Mouse (Mus musculus) limb, embryonic 13.5 days (tissue): ENCODE data around the gene Sec1. TPM values are rescaled to one million over a fixed set of nuclear protein-coding genes. Genes with fewer than 3 reads are reported as not detected.

Experiments used
- ATAC-seq: fragments of 200-750 bp; cut with Nextera tagmentation; 2 replicates; pipeline ENCODE4 v1.8.0; 2017; ENCODE audit warnings: low read depth, moderate number of reproducible peaks, moderate TSS enrichment; ENCODE audit not compliant: low FRiP score
- H3K27ac ChIP-seq: fragments of 300-500 bp; sonication (generic); 2 replicates; pipeline ENCODE4 v1.5.1; 2015; ENCODE audit warnings: inconsistent platforms, mild to moderate bottlenecking, moderate library complexity
- H3K27me3 ChIP-seq: fragments of 300-500 bp; sonication (generic); 2 replicates; pipeline ENCODE4 v1.6.1; 2015; ENCODE audit warnings: mild to moderate bottlenecking, inconsistent platforms
- H3K36me3 ChIP-seq: fragments of 300-500 bp; sonication (generic); 2 replicates; pipeline ENCODE4 v1.6.1; 2015; ENCODE audit warnings: inconsistent platforms, mild to moderate bottlenecking, moderate library complexity
- H3K4me1 ChIP-seq: fragments of 300-500 bp; sonication (generic); 2 replicates; pipeline ENCODE4 v1.6.1; 2015; ENCODE audit warnings: inconsistent platforms
- H3K4me2 ChIP-seq: fragments of 300-500 bp; sonication (generic); replicated peaks from 2 replicates; pipeline ENCODE4 v1.6.1; 2015; ENCODE audit warnings: inconsistent platforms, mild to moderate bottlenecking, moderate library complexity
- H3K4me3 ChIP-seq: fragments of 300-500 bp; sonication (generic); 2 replicates; pipeline ENCODE4 v1.5.1; 2015; ENCODE audit warnings: moderate library complexity, mild to moderate bottlenecking, inconsistent platforms
- H3K9ac ChIP-seq: fragments of 300-500 bp; sonication (generic); 2 replicates; pipeline ENCODE4 v1.6.1; 2015; ENCODE audit warnings: mild to moderate bottlenecking, inconsistent platforms
- H3K9me3 ChIP-seq: fragments of 300-500 bp; sonication (generic); 2 replicates; pipeline ENCODE4 v1.6.1; 2016; ENCODE audit warnings: inconsistent platforms
- WGBS: fragments of 180-500 bp; shearing (Covaris S2); methylation state at CpG from one replicate; pipeline ENCODE4 v1.1.7; 2015; 5-methylcytosine and 5-hydroxymethylcytosine counted together
- polyA plus RNA-seq: library from polyadenylated mRNA; unstranded; fragments of >200 nt; fragmentation: Nextera tagmentation; extraction: Ambion mirVana; gene quantifications from 2 replicates; pipeline ENCODE4 v1.2.1, GENCODE M21; 2015

Gene Sec1
- polyA plus RNA-seq, 1 experiment from 2014 or later = 0.45 TPM

DNA sequence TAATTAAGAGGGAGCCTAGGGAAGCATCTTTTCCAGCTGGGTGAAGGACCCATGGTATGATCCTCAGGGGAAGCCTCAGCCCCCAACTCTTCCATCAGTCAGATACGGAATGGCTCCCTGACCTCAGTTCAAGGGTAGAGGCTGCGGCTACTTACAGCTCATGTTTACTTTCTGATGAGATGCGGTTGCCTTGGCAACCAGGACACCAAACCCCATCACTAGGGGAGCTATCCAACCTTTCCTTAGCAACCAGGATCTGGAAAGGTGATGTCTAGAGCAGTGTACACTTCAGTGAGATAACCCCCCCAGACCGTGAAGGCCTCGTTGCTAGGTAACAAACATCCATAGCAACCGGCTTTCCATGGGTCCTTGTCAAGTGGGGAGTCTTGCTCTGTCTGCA, 14.8 kb upstream of the Sec1 start:
- Histone ChIP-seq H3K4me1 (peaks cover 51% of the 10 kb centered on the region), H3K27me3 (no peaks in the 10 kb centered on the region), H3K27ac (no peak overlapping the region), H3K9ac (0 out of 2 replicates have a peak overlapping the region, but pooled peaks have one; percentile 25), H3K4me3 (no peak overlapping the region), H3K9me3 (no peaks in the 10 kb centered on the region), H3K4me2 (peak overlapping the region; percentile 99; the same call in 1 of the 2 replicates), H3K36me3 (peaks cover 44% of the 10 kb centered on the region)
- 59% methylated on average over 6 of the region's 6 CpGs for WGBS
- ATAC-seq = no peak

DNA sequence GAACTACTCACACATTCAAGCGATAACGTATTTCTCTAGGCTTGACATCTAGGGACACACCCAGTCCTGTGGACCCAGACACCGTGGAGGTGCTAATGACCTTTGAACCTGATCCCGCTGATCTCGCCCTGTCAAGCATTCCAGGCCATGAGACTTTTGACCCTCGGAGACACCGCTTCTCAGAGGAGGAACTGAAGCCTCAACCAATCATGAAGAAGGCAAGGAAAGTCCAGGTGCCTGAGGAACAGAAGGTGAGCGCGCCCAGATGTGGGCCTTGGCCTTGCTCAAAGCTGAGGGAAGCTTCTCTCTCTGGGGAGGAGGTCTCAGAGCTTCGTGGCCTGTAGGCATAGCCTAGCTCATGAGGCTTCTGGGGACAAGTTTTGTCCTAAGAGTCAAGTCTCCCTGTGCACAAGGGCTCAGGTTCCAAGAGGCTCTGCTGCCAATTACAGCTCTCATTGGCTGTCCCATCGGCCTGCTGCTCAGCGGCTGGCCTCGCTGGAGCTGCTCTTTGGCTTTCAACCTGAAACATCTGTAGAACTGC, 14.1 kb upstream of the Sec1 start:
- H3K27ac ChIP-seq = peak overlapping the region; percentile 93
- no peak for ATAC-seq
- peak overlapping the region; percentile 99 for H3K4me2 ChIP-seq
- peak overlapping the region; percentile 73 for H3K4me3 ChIP-seq
- H3K36me3 ChIP-seq = peaks cover 41% of the 10 kb centered on the region
- H3K27me3 ChIP-seq = no peaks in the 10 kb centered on the region
- H3K4me1 ChIP-seq = peaks cover 57% of the 10 kb centered on the region
- peak overlapping the region; percentile 87 for H3K9ac ChIP-seq
- H3K9me3 ChIP-seq = no peaks in the 10 kb centered on the region
- 32% methylated on average over 13 of the region's 13 CpGs for WGBS

DNA sequence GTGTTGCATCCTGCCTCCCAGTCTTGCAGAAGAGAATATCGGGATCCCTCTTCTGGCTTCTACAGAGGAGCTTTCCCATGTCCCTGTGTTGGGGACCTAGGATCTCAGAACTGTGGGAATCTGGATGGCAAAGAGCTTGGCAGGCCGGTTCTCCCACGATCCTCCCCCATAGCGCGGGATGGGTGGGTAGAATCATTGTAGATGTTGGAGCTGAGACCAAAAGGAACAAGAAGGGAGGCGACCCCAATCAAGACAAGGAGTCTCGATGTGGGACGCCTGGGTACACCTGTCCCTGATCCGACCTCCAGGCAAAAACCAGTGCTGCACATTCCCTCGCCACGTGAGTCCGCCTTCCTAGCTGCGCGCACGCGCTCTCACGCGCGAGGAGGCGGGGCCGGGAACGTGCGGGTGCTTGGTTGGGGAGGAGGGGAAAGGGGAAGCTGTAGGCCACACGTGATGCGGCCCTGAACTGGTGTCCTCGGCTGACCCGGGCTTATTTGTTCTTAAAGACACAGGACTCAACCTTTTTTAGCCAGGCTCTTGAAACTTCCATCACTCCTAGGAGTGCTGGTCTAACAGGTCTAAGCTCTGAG, 13.3 kb upstream of the Sec1 start:
- Histone ChIP-seq H3K4me2 (peak overlapping the region; percentile 99), H3K27ac (peak overlapping the region; percentile 93), H3K36me3 (peaks cover 33% of the 10 kb centered on the region), H3K4me3 (peak overlapping the region; percentile 73), H3K27me3 (no peaks in the 10 kb centered on the region), H3K9me3 (no peaks in the 10 kb centered on the region), H3K4me1 (peaks cover 58% of the 10 kb centered on the region), H3K9ac (peak overlapping the region; percentile 87)
- WGBS = 0% methylated on average over 27 of the region's 27 CpGs
- ATAC-seq = no peak

DNA sequence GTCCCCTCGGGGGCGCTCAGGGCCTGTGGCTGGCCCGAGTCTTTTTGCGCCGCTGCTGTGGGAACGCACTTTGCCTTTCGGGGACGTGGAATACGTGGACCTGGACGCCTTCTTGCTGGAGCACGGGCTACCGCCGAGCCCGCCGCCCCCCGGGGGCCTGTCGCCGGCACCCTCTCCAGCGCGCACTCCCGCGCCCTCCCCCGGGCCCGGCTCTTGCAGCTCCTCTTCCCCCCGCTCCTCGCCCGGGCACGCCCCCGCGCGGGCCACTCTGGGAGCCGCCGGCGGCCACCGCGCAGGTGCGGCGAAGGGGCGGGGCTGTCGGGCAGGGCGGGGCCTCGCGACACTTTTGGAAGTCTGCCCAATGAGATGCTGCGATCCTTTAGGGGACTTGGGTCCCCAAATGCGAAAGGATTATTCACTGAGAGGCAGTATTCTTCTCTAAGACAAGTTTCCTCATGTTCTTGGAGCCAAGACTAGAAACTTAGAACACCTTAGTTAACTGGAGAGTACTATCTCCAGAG, 12.6 kb upstream of the Sec1 start:
- H3K4me3 ChIP-seq = peak overlapping the region; percentile 73
- peak overlapping the region; percentile 93 for H3K27ac ChIP-seq
- H3K9me3 ChIP-seq = no peaks in the 10 kb centered on the region
- H3K4me1 ChIP-seq = peaks cover 58% of the 10 kb centered on the region
- H3K9ac ChIP-seq = peak overlapping the region; percentile 87
- ATAC-seq = no peak
- H3K27me3 ChIP-seq = no peaks in the 10 kb centered on the region
- 1% methylated on average over 45 of the region's 45 CpGs for WGBS
- peaks cover 26% of the 10 kb centered on the region for H3K36me3 ChIP-seq
- peak overlapping the region; percentile 99 for H3K4me2 ChIP-seq

DNA sequence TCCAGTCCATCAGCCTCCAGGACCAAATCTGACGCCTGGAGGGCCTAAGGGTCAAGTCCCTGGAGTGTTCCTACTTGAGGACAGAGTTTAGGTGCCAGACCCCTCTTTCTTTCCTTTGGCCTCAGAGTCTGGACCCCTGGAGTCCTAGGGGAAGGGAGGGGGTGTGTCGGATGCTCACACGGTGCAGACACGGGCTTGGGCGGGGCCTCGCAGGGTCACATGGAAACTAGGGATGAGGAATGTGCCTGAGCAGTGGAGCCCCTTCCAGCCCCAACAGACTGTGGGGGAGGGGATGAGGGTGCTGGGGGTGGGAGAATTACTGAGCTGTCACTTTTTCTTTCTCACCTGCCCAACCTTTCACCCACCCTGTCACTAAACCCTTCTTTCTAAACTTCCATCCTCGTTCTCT, 11.7 kb upstream of the Sec1 start:
- peaks cover 17% of the 10 kb centered on the region for H3K36me3 ChIP-seq
- H3K9me3 ChIP-seq = no peaks in the 10 kb centered on the region
- WGBS = 0% methylated on average over 7 of the region's 7 CpGs
- peaks cover 66% of the 10 kb centered on the region for H3K4me1 ChIP-seq
- H3K4me2 ChIP-seq = peak overlapping the region; percentile 99
- peak overlapping the region; percentile 73 for H3K4me3 ChIP-seq
- H3K27me3 ChIP-seq = no peaks in the 10 kb centered on the region
- H3K9ac ChIP-seq = peak overlapping the region; percentile 87
- no peak for ATAC-seq
- H3K27ac ChIP-seq = peak overlapping the region; percentile 93

DNA sequence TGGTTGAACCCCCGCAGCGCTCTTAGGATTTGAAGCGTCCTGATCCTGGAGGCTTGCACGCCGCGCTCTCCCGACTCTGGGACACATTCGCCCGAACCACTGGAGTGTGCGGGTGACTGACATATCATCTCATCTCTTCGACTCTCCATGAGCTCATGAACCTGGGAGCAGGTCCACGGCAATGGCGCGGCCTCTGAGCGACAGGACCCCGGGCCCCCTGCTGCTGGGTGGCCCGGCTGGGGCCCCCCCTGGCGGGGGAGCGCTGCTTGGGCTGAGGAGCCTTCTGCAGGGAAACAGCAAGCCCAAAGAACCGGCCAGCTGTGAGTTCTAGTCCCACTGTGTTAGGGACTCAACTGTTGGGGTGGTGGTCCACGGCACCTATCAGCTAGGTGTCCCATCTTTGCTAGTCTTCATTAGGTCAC, 11.3 kb upstream of the Sec1 start:
- H3K27me3 ChIP-seq = peaks cover 2% of the 10 kb centered on the region

DNA sequence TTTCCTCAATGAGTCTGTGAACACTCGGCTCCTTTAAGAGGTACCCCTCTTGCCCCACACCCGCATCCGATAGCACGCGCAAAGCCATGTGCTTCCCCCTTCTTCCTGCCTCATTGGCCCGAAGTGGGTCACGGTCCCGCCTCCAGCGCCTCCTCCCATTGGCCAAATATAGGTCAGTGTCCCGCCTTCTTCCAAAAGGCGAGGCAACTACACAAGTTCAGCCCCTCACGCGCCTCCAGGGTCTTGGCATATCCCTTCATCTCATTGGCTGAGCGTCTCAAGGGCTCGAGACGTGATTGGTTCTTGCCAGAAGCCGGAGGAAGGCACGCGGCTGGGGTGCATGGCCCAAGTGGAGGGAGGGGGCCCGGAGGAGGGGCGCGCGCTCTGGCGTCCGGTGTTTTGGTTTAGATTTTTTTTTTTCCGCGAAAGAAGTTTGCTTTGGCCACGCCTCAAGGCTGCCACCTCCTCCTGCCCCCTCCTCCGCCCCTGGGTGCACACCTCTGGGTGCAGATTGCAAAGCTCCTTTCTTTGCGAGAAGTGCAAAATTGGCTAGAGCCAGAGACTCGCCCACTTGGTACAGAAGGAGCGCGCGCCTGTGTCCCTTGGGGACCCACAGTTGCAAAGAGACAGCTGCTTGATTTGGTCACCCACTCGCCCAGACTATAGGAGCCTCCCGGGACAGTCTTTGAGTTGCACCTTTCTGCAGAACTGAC, 10.7 kb upstream of the Sec1 start, which contains the start of gene Dbp:
Gene Dbp (plus strand): TSS at position 359 of the 713 bp plus-strand sequence.
- H3K4me1 ChIP-seq = peaks cover 74% of the 10 kb centered on the region

More for the DNA sequence above, 11.3 kb upstream of the Sec1 start:
- under 1% methylated on average over 21 of the region's 21 CpGs for WGBS
- H3K36me3 ChIP-seq = peaks cover 12% of the 10 kb centered on the region
- H3K9ac ChIP-seq = peak overlapping the region; percentile 87
- H3K27ac ChIP-seq = peak overlapping the region; percentile 80
- peak overlapping the region; percentile 73 for H3K4me3 ChIP-seq
- peak overlapping the region; percentile 99 for H3K4me2 ChIP-seq
- no peak for ATAC-seq
- peaks cover 69% of the 10 kb centered on the region for H3K4me1 ChIP-seq
- no peaks in the 10 kb centered on the region for H3K9me3 ChIP-seq

DNA sequence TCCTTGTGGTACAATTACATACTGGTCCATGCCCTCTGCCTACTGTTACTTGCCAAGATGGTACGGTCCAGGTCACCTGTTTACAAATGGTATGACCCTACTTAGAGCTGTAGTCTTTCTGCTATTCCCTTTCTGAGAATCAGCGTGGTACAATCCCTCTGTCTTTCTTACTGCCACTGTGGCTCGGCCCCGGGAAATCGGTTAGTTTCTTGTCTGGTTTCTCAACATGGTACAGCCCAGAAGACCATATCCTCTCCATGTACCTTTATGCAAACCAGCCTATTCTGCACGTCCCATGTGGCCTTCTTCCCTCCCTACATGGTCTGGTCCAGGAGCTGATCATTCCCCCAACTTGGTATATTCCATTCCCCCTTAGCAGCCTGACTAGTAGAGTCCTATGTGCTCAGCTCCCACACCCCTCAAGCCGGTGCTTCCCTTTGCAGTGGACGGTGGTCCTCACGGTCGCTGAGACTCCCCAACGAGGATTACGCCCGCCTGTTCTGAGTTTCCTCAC, 9.9 kb upstream of the Sec1 start:
- WGBS = under 1% methylated on average over 13 of the region's 13 CpGs

More for the DNA sequence above, 10.7 kb upstream of the Sec1 start, which contains the start of gene Dbp:
- peaks cover 7% of the 10 kb centered on the region for H3K36me3 ChIP-seq
- peak within 1 kb of the TSS; percentile 80 for H3K27ac ChIP-seq
- ATAC-seq = peak; percentile 90
- under 1% methylated on average over 36 of the region's 36 CpGs for WGBS
- H3K4me3 ChIP-seq = peak within 1 kb of the TSS; percentile 73
- H3K9ac ChIP-seq = peak within 1 kb of the TSS; percentile 87
- H3K9me3 ChIP-seq = no peaks in the 10 kb centered on the region
- peak within 1 kb of the TSS; percentile 99 for H3K4me2 ChIP-seq
- peaks cover 8% of the 10 kb centered on the region for H3K27me3 ChIP-seq

DNA sequence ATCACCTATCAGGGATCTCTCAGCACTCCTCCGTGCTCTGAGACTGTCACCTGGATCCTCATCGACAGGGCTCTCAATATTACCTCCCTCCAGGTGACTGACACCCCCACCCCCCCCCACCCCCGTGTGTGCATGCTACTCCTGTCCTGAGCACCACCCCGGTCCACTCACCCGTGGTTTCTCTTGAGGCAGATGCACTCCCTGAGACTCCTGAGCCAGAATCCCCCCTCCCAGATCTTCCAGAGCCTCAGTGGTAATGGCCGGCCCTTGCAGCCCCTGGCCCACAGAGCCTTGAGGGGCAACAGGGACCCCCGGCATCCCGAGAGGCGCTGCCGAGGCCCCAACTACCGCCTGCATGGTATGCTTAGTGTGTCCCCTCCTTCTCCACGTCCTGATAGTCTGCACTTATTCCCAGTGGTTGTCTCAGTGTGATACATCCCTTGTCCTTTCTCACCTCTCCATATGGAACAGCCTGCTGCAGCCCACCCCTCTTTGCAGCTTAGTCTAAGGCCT, 9.4 kb upstream of the Sec1 start:
- H3K4me1 ChIP-seq = peaks cover 66% of the 10 kb centered on the region
- peak overlapping the region; percentile 99 for H3K4me2 ChIP-seq
- peaks cover 21% of the 10 kb centered on the region for H3K27me3 ChIP-seq
- 43% methylated on average over 12 of the region's 12 CpGs for WGBS
- no peaks in the 10 kb centered on the region for H3K36me3 ChIP-seq
- no peak for ATAC-seq
- peak overlapping the region; percentile 73 for H3K4me3 ChIP-seq
- no peaks in the 10 kb centered on the region for H3K9me3 ChIP-seq
- peak overlapping the region; percentile 79; the same call in 1 of the 2 replicates for H3K27ac ChIP-seq
- peak overlapping the region; percentile 60 for H3K9ac ChIP-seq

More for the DNA sequence above, 9.9 kb upstream of the Sec1 start:
- H3K36me3 ChIP-seq = no peaks in the 10 kb centered on the region; the same call in 1 of the 2 replicates
- peak overlapping the region; percentile 79 for H3K27ac ChIP-seq
- peak overlapping the region; percentile 99 for H3K4me2 ChIP-seq
- no peaks in the 10 kb centered on the region for H3K9me3 ChIP-seq
- peaks cover 71% of the 10 kb centered on the region for H3K4me1 ChIP-seq
- peak overlapping the region; percentile 60 for H3K9ac ChIP-seq
- peak; percentile 33 for ATAC-seq
- peak overlapping the region; percentile 73 for H3K4me3 ChIP-seq
- H3K27me3 ChIP-seq = peaks cover 16% of the 10 kb centered on the region

DNA sequence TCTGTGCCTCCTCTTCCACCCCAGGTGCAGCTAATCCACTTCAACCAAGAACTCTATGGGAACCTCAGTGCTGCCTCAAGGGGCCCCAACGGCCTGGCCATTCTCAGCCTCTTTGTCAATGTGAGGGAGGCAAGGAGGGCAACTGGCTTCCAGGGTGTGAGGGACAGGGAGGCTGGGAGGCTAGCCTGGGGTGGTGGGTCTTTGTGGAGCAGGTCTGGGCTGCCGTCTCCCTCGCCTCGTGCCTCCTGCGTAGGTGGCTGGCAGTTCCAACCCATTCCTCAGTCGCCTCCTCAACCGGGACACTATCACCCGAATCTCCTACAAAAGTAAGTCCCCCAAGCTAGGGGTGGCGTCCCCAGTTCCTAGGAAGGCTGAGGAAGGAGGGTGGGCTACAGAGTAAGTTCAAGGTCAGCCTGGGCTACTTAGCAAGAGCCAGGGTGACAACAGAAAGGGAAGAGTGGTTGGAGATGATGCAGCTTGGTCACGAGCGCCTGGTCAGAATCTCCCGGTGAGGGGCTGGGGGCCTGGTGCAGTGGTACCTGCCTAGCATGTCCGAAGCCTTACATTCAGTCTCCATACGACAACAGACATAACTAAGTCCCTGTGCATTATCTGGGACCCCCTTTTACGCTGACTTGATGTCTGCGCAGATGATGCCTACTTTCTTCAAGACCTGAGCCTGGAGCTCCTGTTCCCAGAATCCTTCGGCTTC, 8.8 kb upstream of the Sec1 start:
- H3K27ac ChIP-seq = no peak overlapping the region
- no peak for ATAC-seq
- no peaks in the 10 kb centered on the region for H3K9me3 ChIP-seq
- no peaks in the 10 kb centered on the region for H3K36me3 ChIP-seq
- H3K27me3 ChIP-seq = peaks cover 27% of the 10 kb centered on the region
- peak overlapping the region; percentile 99 for H3K4me2 ChIP-seq
- no peak overlapping the region; the same call in 1 of the 2 replicates for H3K9ac ChIP-seq
- WGBS = 93% methylated on average over 17 of the region's 17 CpGs
- H3K4me1 ChIP-seq = peaks cover 60% of the 10 kb centered on the region
- H3K4me3 ChIP-seq = no peak overlapping the region

DNA sequence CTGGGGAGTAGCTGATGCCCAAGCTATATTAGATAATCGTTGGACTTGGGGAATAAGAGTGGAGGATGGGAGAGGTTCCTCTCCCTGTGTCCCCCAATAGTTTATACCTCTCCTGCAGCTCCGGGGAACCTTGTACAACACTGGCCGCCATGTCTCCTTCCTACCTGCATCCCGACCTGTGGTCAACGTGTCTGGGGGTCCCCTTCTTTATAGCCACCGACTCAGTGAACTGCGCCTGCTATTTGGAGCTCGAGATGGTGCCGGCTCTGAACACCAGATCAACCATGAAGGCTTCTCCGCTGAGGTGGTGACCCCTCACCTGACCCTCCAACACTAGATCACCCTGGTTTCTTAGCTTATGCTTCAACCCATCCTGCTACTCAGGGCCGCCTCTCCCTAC, 8.1 kb upstream of the Sec1 start:
- no peak for ATAC-seq
- Histone ChIP-seq H3K9ac (no peak overlapping the region), H3K36me3 (no peaks in the 10 kb centered on the region), H3K4me2 (no peak overlapping the region), H3K27me3 (peaks cover 30% of the 10 kb centered on the region), H3K4me1 (peaks cover 53% of the 10 kb centered on the region), H3K27ac (no peak overlapping the region), H3K4me3 (no peak overlapping the region), H3K9me3 (no peaks in the 10 kb centered on the region)
- WGBS = 89% methylated on average over 11 of the region's 11 CpGs
